Mouse (Mus musculus): Measurements from ENCODE around the gene Macf1. TPM values are rescaled to one million over a fixed set of nuclear protein-coding genes. Genes with fewer than 3 reads are reported as not detected.

The Macf1 gene
- polyA plus RNA-seq (2016; fragmentation: Nextera tagmentation; extraction: Ambion mirVana): 75.1 and 80.2 TPM in 2 replicates

- Histone ChIP-seq H3K9ac (no peak within 1 kb of the TSS), H3K4me1 (peaks cover 24% of the 10 kb centered on the region), H3K4me3 (0 out of 2 replicates have a peak within 1 kb of the TSS, but pooled peaks have one; percentile 77), H3K4me2 (replicated peaks) (peak within 1 kb of the TSS; percentile 97), H3K27ac (no peak within 1 kb of the TSS), H3K9me3 (replicated peaks) (no peaks in the 10 kb centered on the region), H3K27me3 (peaks cover 8% of the 10 kb centered on the region), H3K36me3 (peaks cover 9% of the 10 kb centered on the region; the same call in 1 of the 2 replicates)
- WGBS: 81% methylated on average over 3 of the region's 3 CpGs
- no peak for ATAC-seq (ENCODE audit: low FRiP score)
These were observed at the start of gene Macf1 for GRCm38 (mm10) chr4:123684260-123684659. Gene Macf1 (minus strand): TSS chr4:123684360.

- WGBS: 96% methylated on average over 9 of the region's 9 CpGs
- Histone ChIP-seq H3K4me2 (replicated peaks) (no peak overlapping the region), H3K4me1 (no peaks in the 10 kb centered on the region), H3K9ac (no peak overlapping the region), H3K27ac (no peak overlapping the region), H3K36me3 (peaks cover 41% of the 10 kb centered on the region), H3K4me3 (no peak overlapping the region), H3K27me3 (no peaks in the 10 kb centered on the region), H3K9me3 (replicated peaks) (no peaks in the 10 kb centered on the region)
- no peak for ATAC-seq (ENCODE audit: low FRiP score)
These were observed 49.4 kb upstream of the Macf1 start for GRCm38 (mm10) chr4:123733532-123733931.

GRCm38 (mm10) chr4:123732921-123733320 lies 48.8 kb upstream of the Macf1 start:
- Histone ChIP-seq H3K9me3 (replicated peaks) (no peaks in the 10 kb centered on the region), H3K4me2 (replicated peaks) (no peak overlapping the region), H3K4me1 (no peaks in the 10 kb centered on the region), H3K36me3 (peaks cover 35% of the 10 kb centered on the region), H3K9ac (no peak overlapping the region), H3K27ac (no peak overlapping the region), H3K4me3 (no peak overlapping the region), H3K27me3 (no peaks in the 10 kb centered on the region)
- whole genome bisulfite sequencing: 83% methylated on average over 2 of the region's 2 CpGs
- ATAC-seq (ENCODE audit: low FRiP score): peak; percentile 52; the same call in 1 of the 2 replicates

GRCm38 (mm10) chr4:123732163-123732910 lies 48.2 kb upstream of the Macf1 start:
- 94% methylated on average over 4 of the region's 4 CpGs for WGBS
- peaks cover 32% of the 10 kb centered on the region for H3K36me3 ChIP-seq

GRCm38 (mm10) chr4:123721761-123722160 lies 37.6 kb upstream of the Macf1 start:
- Histone ChIP-seq H3K9me3 (replicated peaks) (no peaks in the 10 kb centered on the region), H3K36me3 (no peaks in the 10 kb centered on the region), H3K4me2 (replicated peaks) (no peak overlapping the region), H3K27ac (no peak overlapping the region), H3K9ac (no peak overlapping the region), H3K4me1 (peaks cover 10% of the 10 kb centered on the region), H3K27me3 (no peaks in the 10 kb centered on the region), H3K4me3 (no peak overlapping the region)
- no peak for ATAC-seq (ENCODE audit: low FRiP score)
- WGBS: 87% methylated on average over 4 of the region's 4 CpGs

More at GRCm38 (mm10) chr4:123732163-123732910, 48.2 kb upstream of the Macf1 start:
- Histone ChIP-seq H3K4me2 (replicated peaks) (no peak overlapping the region), H3K9ac (no peak overlapping the region), H3K4me3 (no peak overlapping the region), H3K4me1 (no peaks in the 10 kb centered on the region), H3K9me3 (replicated peaks) (no peaks in the 10 kb centered on the region), H3K27ac (no peak overlapping the region), H3K27me3 (no peaks in the 10 kb centered on the region)
- ATAC-seq (ENCODE audit: low FRiP score): no peak

- no peaks in the 10 kb centered on the region for H3K27me3 ChIP-seq
- H3K9me3 ChIP-seq (replicated peaks): no peaks in the 10 kb centered on the region
- H3K27ac ChIP-seq: no peak overlapping the region; the same call in 1 of the 2 replicates
- H3K4me1 ChIP-seq: peaks cover 10% of the 10 kb centered on the region
- peak overlapping the region; percentile 83 for H3K4me3 ChIP-seq
- 34% methylated on average over 7 of the region's 7 CpGs for WGBS
- peaks cover 18% of the 10 kb centered on the region for H3K36me3 ChIP-seq
- H3K4me2 ChIP-seq (replicated peaks): peak overlapping the region; percentile 86
- peak; percentile 59; the same call in 1 of the 2 replicates for ATAC-seq (ENCODE audit: low FRiP score)
- peak overlapping the region; percentile 61 for H3K9ac ChIP-seq
These were observed 34.2 kb upstream of the Macf1 start for GRCm38 (mm10) chr4:123718434-123718780.

GRCm38 (mm10) chr4:123717574-123718433 lies 33.6 kb upstream of the Macf1 start, which contains the start of gene Ndufs5:
Gene Ndufs5 (minus strand): TSS chr4:123718202.
- no peaks in the 10 kb centered on the region for H3K27me3 ChIP-seq
- peak; percentile 96 for ATAC-seq (ENCODE audit: low FRiP score)
- no peaks in the 10 kb centered on the region for H3K9me3 ChIP-seq (replicated peaks)
- H3K4me1 ChIP-seq: peaks cover 10% of the 10 kb centered on the region
- peak within 1 kb of the TSS; percentile 83 for H3K4me3 ChIP-seq
- peaks cover 18% of the 10 kb centered on the region for H3K36me3 ChIP-seq
- H3K9ac ChIP-seq: peak within 1 kb of the TSS; percentile 94
- H3K27ac ChIP-seq: peak within 1 kb of the TSS; percentile 46
- H3K4me2 ChIP-seq (replicated peaks): peak within 1 kb of the TSS; percentile 86
- WGBS: under 1% methylated on average over 40 of the region's 40 CpGs

GRCm38 (mm10) chr4:123712431-123712830 lies 28.3 kb upstream of the Macf1 start:
- H3K27me3 ChIP-seq: no peaks in the 10 kb centered on the region
- no peaks in the 10 kb centered on the region for H3K9me3 ChIP-seq (replicated peaks)
- no peak overlapping the region for H3K4me3 ChIP-seq
- H3K4me1 ChIP-seq: peaks cover 4% of the 10 kb centered on the region
- ATAC-seq (ENCODE audit: low FRiP score): no peak
- WGBS: 82% methylated on average over 2 of the region's 3 CpGs
- no peak overlapping the region for H3K27ac ChIP-seq
- peaks cover 27% of the 10 kb centered on the region for H3K36me3 ChIP-seq
- H3K9ac ChIP-seq: no peak overlapping the region
- H3K4me2 ChIP-seq (replicated peaks): no peak overlapping the region

GRCm38 (mm10) chr4:123707340-123707739 lies 23.2 kb upstream of the Macf1 start:
- Histone ChIP-seq H3K4me2 (replicated peaks) (no peak overlapping the region), H3K9me3 (replicated peaks) (no peaks in the 10 kb centered on the region), H3K4me3 (no peak overlapping the region), H3K27me3 (no peaks in the 10 kb centered on the region), H3K36me3 (peaks cover 7% of the 10 kb centered on the region), H3K27ac (no peak overlapping the region), H3K9ac (no peak overlapping the region), H3K4me1 (no peaks in the 10 kb centered on the region)
- WGBS: 93% methylated on average over 5 of the region's 5 CpGs
- no peak for ATAC-seq (ENCODE audit: low FRiP score)

GRCm38 (mm10) chr4:123705340-123705739 lies 21.2 kb upstream of the Macf1 start:
- Histone ChIP-seq H3K36me3 (no peaks in the 10 kb centered on the region), H3K27me3 (no peaks in the 10 kb centered on the region), H3K4me2 (replicated peaks) (no peak overlapping the region), H3K9ac (no peak overlapping the region), H3K9me3 (replicated peaks) (no peaks in the 10 kb centered on the region), H3K27ac (no peak overlapping the region), H3K4me1 (no peaks in the 10 kb centered on the region), H3K4me3 (no peak overlapping the region)
- WGBS: 94% methylated on average over 2 of the region's 2 CpGs
- no peak for ATAC-seq (ENCODE audit: low FRiP score)

GRCm38 (mm10) chr4:123693384-123693783 lies 9.2 kb upstream of the Macf1 start:
- Histone ChIP-seq H3K4me3 (no peak overlapping the region), H3K27me3 (no peaks in the 10 kb centered on the region), H3K9me3 (replicated peaks) (no peaks in the 10 kb centered on the region), H3K4me1 (no peaks in the 10 kb centered on the region), H3K36me3 (no peaks in the 10 kb centered on the region), H3K4me2 (replicated peaks) (no peak overlapping the region), H3K27ac (no peak overlapping the region), H3K9ac (no peak overlapping the region)
- ATAC-seq (ENCODE audit: low FRiP score): no peak
- 82% methylated on average over 12 of the region's 12 CpGs for WGBS

GRCm38 (mm10) chr4:123692071-123692470 lies 7.9 kb upstream of the Macf1 start:
- 80% methylated on average over 3 of the region's 3 CpGs for WGBS
- Histone ChIP-seq H3K27me3 (no peaks in the 10 kb centered on the region), H3K4me2 (replicated peaks) (no peak overlapping the region), H3K4me3 (no peak overlapping the region), H3K27ac (no peak overlapping the region), H3K4me1 (0 out of 2 replicates have a peak, but pooled peaks cover 2% of the 10 kb centered on the region), H3K9me3 (replicated peaks) (no peaks in the 10 kb centered on the region), H3K36me3 (no peaks in the 10 kb centered on the region), H3K9ac (no peak overlapping the region)
- ATAC-seq (ENCODE audit: low FRiP score): no peak
